Mouse (Mus musculus) liver, embryonic 12.5 days (tissue): ENCODE measurements around the gene Asb6. TPM values are rescaled to one million over a fixed set of nuclear protein-coding genes. Genes with fewer than 3 reads are reported as not detected.

ENCODE experiments used
- ATAC-seq: fragments of 200-750 bp; cut with Nextera tagmentation; 2 replicates; pipeline ENCODE4 v1.8.0; 2017; ENCODE audit warnings: moderate number of reproducible peaks, mild to moderate bottlenecking, moderate library complexity
- H3K27ac ChIP-seq: fragments of 300-500 bp; sonication (generic); 2 replicates; pipeline ENCODE4 v1.5.1; 2016; ENCODE audit warnings: mild to moderate bottlenecking
- H3K27me3 ChIP-seq: fragments of 300-500 bp; sonication (generic); replicated peaks from 2 replicates; pipeline ENCODE4 v1.6.1; 2016; ENCODE audit warnings: mild to moderate bottlenecking, moderate library complexity
- H3K36me3 ChIP-seq: fragments of 300-500 bp; sonication (generic); 2 replicates; pipeline ENCODE4 v1.6.1; 2016; ENCODE audit warnings: mild to moderate bottlenecking, moderate library complexity
- H3K4me1 ChIP-seq: fragments of 300-500 bp; sonication (generic); 2 replicates; pipeline ENCODE4 v1.6.1; 2016
- H3K4me2 ChIP-seq: fragments of 300-500 bp; sonication (generic); 2 replicates; pipeline ENCODE4 v1.6.1; 2016; ENCODE audit warnings: mild to moderate bottlenecking, moderate library complexity
- H3K4me3 ChIP-seq: fragments of 300-500 bp; sonication (generic); 2 replicates; pipeline ENCODE4 v1.5.1; 2016; ENCODE audit warnings: mild to moderate bottlenecking, moderate library complexity
- H3K9ac ChIP-seq: fragments of 300-500 bp; sonication (generic); 2 replicates; pipeline ENCODE4 v1.6.1; 2016; ENCODE audit warnings: mild to moderate bottlenecking, moderate library complexity
- H3K9me3 ChIP-seq: fragments of 300-500 bp; sonication (generic); replicated peaks from 2 replicates; pipeline ENCODE4 v1.6.1; 2016; ENCODE audit warnings: mild to moderate bottlenecking, moderate library complexity
- WGBS: fragments of 180-500 bp; shearing (Covaris S2); methylation state at CpG from one replicate; pipeline ENCODE4 v1.1.7; 2016; ENCODE audit not compliant: insufficient replicate concordance; 5-methylcytosine and 5-hydroxymethylcytosine counted together
- polyA plus RNA-seq: library from polyadenylated mRNA; unstranded; fragments of >200 nt; fragmentation: Nextera tagmentation; extraction: Ambion mirVana; gene quantifications from 2 replicates; pipeline ENCODE4 v1.2.1, GENCODE M21; 2016

Asb6 gene
- polyA plus RNA-seq, 1 experiment from 2014 or later = 41.7 TPM

GRCm38 (mm10) chr2:30792061-30792460 is 38.1 kb downstream of the Asb6 start:
- Histone ChIP-seq H3K9me3 (no peaks in the 10 kb centered on the region), H3K27me3 (peaks cover 37% of the 10 kb centered on the region), H3K27ac (no peak overlapping the region), H3K4me1 (peaks cover 22% of the 10 kb centered on the region), H3K9ac (no peak overlapping the region), H3K36me3 (no peaks in the 10 kb centered on the region), H3K4me3 (no peak overlapping the region), H3K4me2 (no peak overlapping the region)
- ATAC-seq = no peak
- WGBS = 76% methylated on average over 7 of the region's 7 CpGs

DNA sequence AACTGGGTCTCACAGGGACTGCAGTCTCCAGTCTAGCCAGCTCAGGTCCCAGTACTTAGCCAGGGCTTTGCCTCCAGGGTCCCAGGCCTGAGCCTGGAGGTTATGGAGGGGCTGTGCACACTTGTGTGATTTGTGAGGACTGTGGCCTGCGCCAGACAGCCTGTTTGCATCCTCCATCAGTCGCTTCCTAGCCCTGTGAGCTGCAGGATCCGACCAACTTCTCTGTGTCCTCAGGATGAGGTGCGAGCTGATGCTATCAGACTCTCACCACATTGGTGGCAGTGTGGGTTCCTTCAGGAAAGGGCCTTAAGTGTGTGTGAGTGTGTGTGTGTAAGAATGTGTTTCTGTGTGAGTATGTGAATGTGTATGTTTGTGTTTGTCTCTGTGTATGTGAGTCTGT is 42.7 kb downstream of the Asb6 start:
- WGBS = 35% methylated on average over 4 of the region's 4 CpGs
- H3K36me3 ChIP-seq = no peaks in the 10 kb centered on the region
- no peak for ATAC-seq
- H3K9ac ChIP-seq = no peak overlapping the region
- peaks cover 52% of the 10 kb centered on the region for H3K27me3 ChIP-seq
- no peak overlapping the region for H3K4me3 ChIP-seq
- H3K4me1 ChIP-seq = peaks cover 31% of the 10 kb centered on the region
- H3K27ac ChIP-seq = peak overlapping the region; percentile 12; the same call in 1 of the 2 replicates
- no peaks in the 10 kb centered on the region for H3K9me3 ChIP-seq
- H3K4me2 ChIP-seq = no peak overlapping the region

DNA sequence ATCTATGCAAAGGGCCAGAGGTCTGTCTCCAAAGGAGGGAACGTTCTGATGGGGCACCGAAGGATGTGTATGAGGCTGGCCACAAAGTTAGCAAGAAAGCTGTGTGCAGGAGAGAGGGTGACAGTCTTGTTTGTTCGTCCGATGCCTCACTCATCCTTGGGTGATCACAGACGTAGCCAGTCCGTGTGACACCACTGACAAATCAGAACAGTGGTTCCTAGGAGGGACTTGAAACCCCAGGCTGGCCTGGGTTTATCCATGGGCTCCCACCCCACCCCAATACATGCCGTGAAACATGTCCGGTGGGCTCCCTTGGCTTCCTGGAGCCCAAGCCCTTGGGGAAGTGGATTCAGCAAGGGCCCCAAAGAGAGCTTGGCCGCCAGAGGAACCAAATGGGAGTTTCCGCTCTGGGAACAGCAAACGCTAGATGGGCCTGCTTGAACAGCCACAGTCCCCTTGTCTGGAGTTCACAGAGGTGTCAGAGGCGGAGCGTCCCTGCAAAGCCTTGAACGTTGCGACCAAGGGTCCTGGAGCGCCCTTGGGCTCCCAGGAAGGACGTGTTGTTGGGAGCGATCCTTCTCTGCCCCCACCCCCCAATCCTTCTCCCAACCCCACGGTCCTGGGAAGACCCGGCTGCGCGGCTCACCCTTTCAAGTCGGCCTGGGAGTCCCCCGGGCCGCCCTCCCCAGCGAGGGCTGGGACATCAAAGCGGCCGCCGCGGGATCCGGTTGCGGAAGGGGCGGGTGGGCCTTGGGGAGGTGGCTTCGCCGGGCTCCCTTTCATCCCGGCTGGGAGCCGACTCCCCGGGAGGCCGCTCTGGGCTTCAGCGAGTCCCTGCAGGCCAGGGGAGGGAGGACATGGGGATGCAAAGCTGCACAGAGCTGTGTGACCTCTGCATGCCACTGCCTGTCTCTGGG is 45.8 kb downstream of the Asb6 start:
- H3K4me1 ChIP-seq = peaks cover 36% of the 10 kb centered on the region
- H3K9ac ChIP-seq = peak overlapping the region; percentile 52
- H3K4me3 ChIP-seq = peak overlapping the region; percentile 38
- H3K27ac ChIP-seq = peak overlapping the region; percentile 78
- no peaks in the 10 kb centered on the region for H3K36me3 ChIP-seq
- 5% methylated on average over 39 of the region's 40 CpGs for WGBS
- peaks cover 45% of the 10 kb centered on the region for H3K27me3 ChIP-seq
- H3K9me3 ChIP-seq = no peaks in the 10 kb centered on the region
- ATAC-seq = peak; percentile 57
- peak overlapping the region; percentile 70 for H3K4me2 ChIP-seq

GRCm38 (mm10) chr2:30783346-30783745 is 46.8 kb downstream of the Asb6 start:
- peaks cover 42% of the 10 kb centered on the region for H3K4me1 ChIP-seq
- H3K4me2 ChIP-seq = peak overlapping the region; percentile 70
- no peaks in the 10 kb centered on the region for H3K36me3 ChIP-seq
- H3K27ac ChIP-seq = 0 out of 2 replicates have a peak overlapping the region, but pooled peaks have one; percentile 47
- no peaks in the 10 kb centered on the region for H3K9me3 ChIP-seq
- peaks cover 45% of the 10 kb centered on the region for H3K27me3 ChIP-seq
- 1% methylated on average over 8 of the region's 13 CpGs for WGBS
- peak; percentile 28; the same call in 1 of the 2 replicates for ATAC-seq
- peak overlapping the region; percentile 32 for H3K4me3 ChIP-seq
- peak overlapping the region; percentile 45; the same call in 1 of the 2 replicates for H3K9ac ChIP-seq

DNA sequence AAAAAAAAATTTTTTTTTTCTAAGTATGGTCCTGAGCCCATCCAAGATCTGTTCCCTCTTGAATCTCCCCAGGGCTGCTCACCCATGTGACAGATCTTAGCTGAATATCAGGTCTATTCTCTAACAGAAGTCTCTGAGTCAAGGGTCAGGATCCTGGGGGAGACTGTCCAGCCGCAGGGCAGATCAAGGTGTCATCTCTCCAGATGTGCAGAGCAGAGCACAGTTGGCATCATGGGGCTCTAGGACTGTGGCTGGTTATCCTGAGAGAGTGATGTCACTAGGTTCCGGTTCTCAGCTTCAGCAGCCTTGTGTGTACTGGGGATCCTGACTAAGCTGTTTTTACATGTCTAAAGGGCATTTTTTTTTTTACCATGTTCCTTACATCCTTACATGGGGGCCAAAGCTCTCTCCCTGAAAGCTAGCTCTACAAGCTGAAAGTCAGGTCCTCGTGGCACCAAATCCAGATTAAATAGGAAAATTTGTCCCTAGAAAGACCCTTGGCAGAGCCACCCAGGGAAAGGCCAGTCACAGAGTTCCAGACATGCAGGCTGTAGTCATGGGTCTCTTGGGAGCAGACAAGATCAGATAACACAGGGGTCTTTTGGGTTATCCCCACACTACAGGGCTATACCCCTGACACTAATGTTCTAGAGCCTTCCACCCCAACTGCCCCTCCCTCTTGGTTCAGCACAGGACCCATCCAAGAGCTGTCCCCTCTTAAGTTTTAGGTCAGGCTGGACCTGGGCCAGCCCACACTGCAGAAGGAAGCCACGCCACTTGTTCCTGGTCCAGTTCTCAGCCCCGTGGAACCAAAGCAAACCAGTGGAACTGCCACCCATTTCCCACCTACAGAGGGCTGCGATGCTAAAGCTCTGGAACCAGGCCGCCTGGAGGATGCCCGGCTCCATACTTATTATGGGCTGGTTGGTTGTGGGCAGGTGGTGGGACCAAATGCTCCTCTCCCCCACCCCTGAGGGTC is 47.5 kb downstream of the Asb6 start:
- Histone ChIP-seq H3K9me3 (no peaks in the 10 kb centered on the region), H3K4me3 (peak overlapping the region; percentile 32; the same call in 1 of the 2 replicates)
- 67% methylated on average over 8 of the region's 8 CpGs for WGBS

DNA sequence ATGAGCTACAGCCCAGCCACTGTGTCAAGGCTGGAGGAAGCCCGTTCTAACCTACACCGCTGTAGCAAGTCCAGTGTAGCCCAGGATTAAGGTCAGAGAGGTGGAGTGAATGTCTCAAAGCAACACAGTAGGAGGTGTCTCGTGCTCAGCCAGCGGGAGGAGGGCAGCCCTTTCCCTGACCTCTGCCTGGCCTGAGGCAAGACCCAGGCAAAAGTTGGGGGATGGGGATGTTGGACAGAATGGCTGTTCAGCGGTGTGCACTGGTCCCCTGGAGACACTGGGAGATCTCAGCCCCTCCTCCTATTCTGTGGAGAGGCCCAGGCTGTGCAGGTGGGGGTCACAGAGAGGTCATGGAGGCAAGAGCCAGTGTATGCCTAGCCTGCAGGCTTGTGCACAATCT is 50.9 kb downstream of the Asb6 start:
- no peaks in the 10 kb centered on the region for H3K9me3 ChIP-seq
- H3K4me2 ChIP-seq = 0 out of 2 replicates have a peak overlapping the region, but pooled peaks have one; percentile 6
- 32% methylated on average over 5 of the region's 5 CpGs for WGBS
- H3K4me3 ChIP-seq = no peak overlapping the region
- H3K27me3 ChIP-seq = peaks cover 5% of the 10 kb centered on the region
- no peaks in the 10 kb centered on the region for H3K36me3 ChIP-seq
- peaks cover 47% of the 10 kb centered on the region for H3K4me1 ChIP-seq
- no peak overlapping the region for H3K27ac ChIP-seq
- H3K9ac ChIP-seq = no peak overlapping the region
- peak; percentile 32; the same call in 1 of the 2 replicates for ATAC-seq

More for the DNA sequence above, 47.5 kb downstream of the Asb6 start:
- no peak for ATAC-seq
- Histone ChIP-seq H3K9ac (peak overlapping the region; percentile 45; the same call in 1 of the 2 replicates), H3K4me2 (peak overlapping the region; percentile 70), H3K27me3 (peaks cover 39% of the 10 kb centered on the region), H3K27ac (peak overlapping the region; percentile 47; the same call in 1 of the 2 replicates), H3K36me3 (no peaks in the 10 kb centered on the region), H3K4me1 (peaks cover 49% of the 10 kb centered on the region)

DNA sequence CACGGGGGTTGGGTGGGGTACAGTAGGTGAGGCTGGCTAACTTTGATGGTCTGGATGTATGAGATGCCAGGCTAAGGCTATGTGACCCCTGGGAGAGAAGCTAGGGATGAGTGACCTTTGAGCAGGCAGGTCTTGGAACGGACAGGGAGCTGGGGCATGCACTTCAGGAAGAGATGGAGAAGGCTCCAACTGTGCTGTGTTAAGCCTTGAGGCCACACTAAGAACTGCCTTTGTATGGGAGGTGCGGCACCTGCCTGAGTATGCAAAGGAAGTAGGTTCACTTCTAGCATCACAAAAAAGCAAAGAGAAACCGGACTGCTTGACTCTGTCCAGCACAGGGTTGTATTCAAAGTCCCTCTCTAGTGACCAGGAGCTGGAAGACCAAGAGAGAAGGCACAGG is 51.9 kb downstream of the Asb6 start:
- Histone ChIP-seq H3K4me3 (no peak overlapping the region), H3K9ac (no peak overlapping the region), H3K4me1 (peaks cover 48% of the 10 kb centered on the region), H3K36me3 (no peaks in the 10 kb centered on the region), H3K9me3 (no peaks in the 10 kb centered on the region), H3K27me3 (no peaks in the 10 kb centered on the region), H3K27ac (no peak overlapping the region; the same call in 1 of the 2 replicates), H3K4me2 (no peak overlapping the region)
- ATAC-seq = no peak
- 73% methylated on average over 4 of the region's 4 CpGs for WGBS

- H3K27ac ChIP-seq = no peak overlapping the region
- WGBS = 69% methylated on average over 3 of the region's 3 CpGs
These were observed 52.9 kb downstream of the Asb6 start for GRCm38 (mm10) chr2:30777266-30777665.

GRCm38 (mm10) chr2:30775955-30776354 is 54.2 kb downstream of the Asb6 start:
- Histone ChIP-seq H3K9ac (no peak overlapping the region), H3K4me3 (no peak overlapping the region), H3K27ac (no peak overlapping the region), H3K9me3 (no peaks in the 10 kb centered on the region), H3K4me1 (peaks cover 64% of the 10 kb centered on the region), H3K27me3 (no peaks in the 10 kb centered on the region), H3K4me2 (no peak overlapping the region), H3K36me3 (no peaks in the 10 kb centered on the region)
- no peak for ATAC-seq
- 53% methylated on average over 3 of the region's 3 CpGs for WGBS

More at GRCm38 (mm10) chr2:30777266-30777665, 52.9 kb downstream of the Asb6 start:
- Histone ChIP-seq H3K9ac (no peak overlapping the region), H3K9me3 (no peaks in the 10 kb centered on the region), H3K27me3 (no peaks in the 10 kb centered on the region), H3K4me3 (no peak overlapping the region), H3K4me2 (no peak overlapping the region), H3K4me1 (peaks cover 51% of the 10 kb centered on the region), H3K36me3 (no peaks in the 10 kb centered on the region)
- no peak for ATAC-seq

DNA sequence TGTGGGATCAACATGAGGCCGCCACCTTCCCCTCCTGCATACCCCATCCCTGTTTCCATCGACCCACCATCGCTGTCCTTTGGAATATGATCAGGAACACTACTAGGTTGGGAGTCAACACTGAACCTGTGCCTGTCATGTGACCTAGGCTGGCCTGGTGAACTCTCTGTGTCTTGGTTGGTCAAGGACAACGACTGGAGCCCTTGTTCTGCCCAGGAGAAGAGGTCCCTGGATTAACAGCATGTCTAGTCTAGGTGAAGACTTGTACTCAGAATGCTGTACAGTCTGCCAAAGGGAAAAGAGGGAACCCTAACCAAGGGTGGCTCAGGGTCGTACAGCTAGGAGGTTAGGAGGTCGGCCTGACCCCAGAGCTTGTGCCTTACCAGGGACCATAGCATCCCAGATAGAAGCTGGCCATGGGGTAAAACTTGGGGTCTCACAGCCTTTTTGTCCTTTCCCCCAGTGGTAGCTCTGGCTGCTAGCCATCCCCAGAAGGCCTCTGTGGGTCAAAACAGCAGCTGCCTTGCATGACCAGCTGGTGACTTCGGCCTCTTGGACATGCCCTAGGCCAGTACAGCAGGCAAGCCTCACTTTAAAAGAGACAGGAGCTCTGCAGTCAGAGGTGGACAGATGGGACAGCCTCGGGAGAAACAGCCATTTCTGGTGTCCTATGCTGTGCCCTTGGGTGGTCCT is 56.7 kb downstream of the Asb6 start:
- ATAC-seq = no peak

More for the DNA sequence above, 56.7 kb downstream of the Asb6 start:
- H3K4me2 ChIP-seq = peak overlapping the region; percentile 98
- H3K9me3 ChIP-seq = no peaks in the 10 kb centered on the region
- peaks cover 79% of the 10 kb centered on the region for H3K4me1 ChIP-seq
- WGBS = 61% methylated on average over 8 of the region's 8 CpGs
- H3K9ac ChIP-seq = peak overlapping the region; percentile 87
- H3K27me3 ChIP-seq = no peaks in the 10 kb centered on the region
- no peaks in the 10 kb centered on the region for H3K36me3 ChIP-seq
- peak overlapping the region; percentile 99 for H3K27ac ChIP-seq
- peak overlapping the region; percentile 69 for H3K4me3 ChIP-seq
